Mouse (Mus musculus) layer of hippocampus, postnatal 10 days (tissue): ENCODE measurements around the gene Cpne8. TPM values are rescaled to one million over a fixed set of nuclear protein-coding genes. Genes with fewer than 3 reads are reported as not detected.
"Not testable (repeated sequence)": the region's sequence is repeated elsewhere in the genome, so short reads cannot be mapped to it uniquely, and the experiment has no call there.

ENCODE experiments used
- DNase-seq, 2 experiments: peaks; one replicate each; pipeline ENCODE4 v3.0.0; 2021; ENCODE audit warnings: low spot score in 2 of 2
- total RNA-seq, 2 experiments: library from RNA; stranded (reverse); gene quantifications; 2 replicates each; pipeline ENCODE4 v1.2.3; 2021

Gene Cpne8
- total RNA-seq, 2 experiments from 2014 or later = 28.5 to 29.1 TPM

DNA sequence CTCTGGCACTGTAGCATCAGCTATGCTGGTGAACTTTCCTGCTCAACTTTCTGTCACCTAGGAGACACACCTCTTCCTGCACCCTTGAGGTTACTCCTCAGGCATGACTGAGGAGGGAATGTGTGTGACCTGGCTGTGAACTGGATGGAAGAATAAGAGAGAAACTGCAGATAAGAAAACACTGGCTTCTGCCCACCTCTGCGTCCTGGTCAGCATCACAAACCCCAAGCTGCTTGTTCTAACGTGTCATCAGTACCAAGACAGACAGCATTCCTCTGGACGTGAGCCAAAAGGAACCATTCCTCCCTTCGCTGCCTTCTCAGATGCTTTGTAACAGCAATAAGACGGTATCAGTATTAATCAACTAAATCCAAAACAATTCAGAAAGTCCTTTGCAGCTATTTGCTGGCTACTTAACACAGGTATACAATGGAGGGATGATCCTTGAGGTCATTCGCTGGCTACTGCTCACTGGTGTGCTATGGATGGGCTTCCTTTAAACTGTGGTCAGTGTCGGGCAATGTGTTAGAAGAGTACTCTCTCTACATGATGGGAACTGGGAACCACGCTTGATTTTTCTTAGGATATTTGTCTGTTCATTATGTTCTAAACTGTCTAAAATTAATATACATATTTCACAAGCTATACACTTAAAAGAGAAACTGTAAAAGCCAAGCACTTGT is 63.0 kb downstream of the Cpne8 start:
- no peak for DNase-seq

GRCm38 (mm10) chr15:90610767-90611166 is 68.5 kb downstream of the Cpne8 start:
- DNase-seq = not testable (repeated sequence)

DNA sequence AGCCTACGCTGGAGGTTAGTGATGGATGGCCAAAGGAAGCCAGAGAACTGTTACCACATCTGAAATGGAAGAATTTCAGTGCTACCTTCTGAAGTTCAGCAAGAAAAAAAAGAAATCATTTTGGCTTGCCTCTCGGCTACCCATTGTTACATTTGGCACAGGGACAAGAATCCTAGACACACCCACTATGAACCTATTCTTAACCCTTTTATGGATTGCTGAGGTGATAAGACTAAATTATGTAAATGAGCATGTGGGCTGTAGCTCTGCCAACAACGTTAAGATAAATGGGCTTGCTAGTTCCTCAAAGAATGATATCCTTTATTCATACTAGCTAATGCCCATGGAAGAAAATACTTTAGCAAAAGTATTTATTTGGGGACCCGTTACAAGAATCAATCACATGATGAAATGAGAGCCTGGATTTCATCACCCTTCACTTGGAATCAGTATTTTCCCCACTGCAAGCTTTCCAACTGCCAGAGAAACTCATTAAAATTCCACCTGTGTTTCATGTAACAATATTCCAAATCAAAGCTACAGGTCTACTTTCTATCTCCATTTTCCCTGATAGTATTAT is 69.3 kb downstream of the Cpne8 start:
- DNase-seq = no peak

- DNase-seq = no peak
Observed at GRCm38 (mm10) chr15:90608368-90608767, 70.9 kb downstream of the Cpne8 start.

DNA sequence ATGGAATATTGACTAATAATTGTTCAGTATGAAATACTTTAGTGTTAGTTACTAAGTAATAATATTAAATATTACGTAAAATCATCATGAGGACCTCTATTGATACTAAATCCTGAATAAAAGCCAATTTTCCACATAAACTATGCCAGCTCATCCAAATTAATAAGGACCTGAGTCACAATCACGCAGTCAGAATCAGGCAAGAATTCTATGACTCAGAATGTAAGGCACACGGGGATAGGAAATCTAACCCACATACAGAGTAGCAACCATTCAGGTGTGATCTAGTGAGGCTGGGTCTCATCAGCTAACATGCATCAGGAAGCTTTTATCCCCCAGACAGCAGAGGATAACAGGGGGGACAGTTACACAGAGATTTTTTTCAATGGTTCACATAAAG is 72.1 kb downstream of the Cpne8 start:
- DNase-seq = no peak

DNA sequence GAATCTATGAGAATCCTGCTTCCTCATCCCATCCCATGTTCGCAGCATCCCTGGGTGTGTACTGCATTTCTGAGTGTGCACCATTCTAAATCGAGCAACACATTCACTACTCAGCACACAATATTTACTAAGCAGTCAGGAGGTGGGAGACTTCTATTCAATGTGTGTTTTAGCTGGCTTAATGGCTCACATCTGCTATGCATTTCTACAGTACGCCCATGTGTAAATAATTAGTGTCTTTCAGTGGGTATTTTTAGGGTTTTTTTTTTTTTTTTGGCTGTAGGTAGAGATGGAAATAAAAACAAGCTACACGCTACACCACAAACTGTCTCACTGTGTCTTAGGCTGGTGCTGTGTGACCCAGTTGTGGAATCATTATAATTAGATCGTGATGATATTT is 75.6 kb downstream of the Cpne8 start:
- DNase-seq = no peak

- DNase-seq = no peak
Observed at GRCm38 (mm10) chr15:90597715-90598497, 81.3 kb downstream of the Cpne8 start.

GRCm38 (mm10) chr15:90595592-90595991 is 83.6 kb downstream of the Cpne8 start:
- no peak for DNase-seq

GRCm38 (mm10) chr15:90589587-90589986 is 89.6 kb downstream of the Cpne8 start:
- no peak for DNase-seq

DNA sequence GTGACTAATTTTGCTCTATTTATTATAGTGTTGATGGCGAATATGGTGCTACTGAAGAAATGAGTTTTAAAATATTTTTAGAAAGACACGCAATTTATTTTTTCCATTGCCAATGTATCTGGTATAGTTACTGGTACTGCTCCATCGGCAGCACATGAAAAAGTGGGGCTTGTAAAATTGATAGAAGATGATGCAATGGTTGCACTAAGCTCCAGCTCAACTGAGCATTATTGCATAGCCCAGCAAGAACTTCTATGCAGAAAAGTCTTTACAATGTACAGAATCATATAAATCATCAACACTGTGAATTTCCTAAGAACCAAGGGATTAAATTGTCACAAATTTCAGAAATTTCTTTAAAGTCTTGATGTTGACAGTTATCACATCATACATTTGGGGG is 101.8 kb downstream of the Cpne8 start:
- no peak for DNase-seq

- no peak for DNase-seq
Observed at GRCm38 (mm10) chr15:90569246-90569645, 110.0 kb downstream of the Cpne8 start.

GRCm38 (mm10) chr15:90568050-90568449 is 111.2 kb downstream of the Cpne8 start:
- DNase-seq = no peak

GRCm38 (mm10) chr15:90563996-90564395 is 115.2 kb downstream of the Cpne8 start:
- no peak for DNase-seq

DNA sequence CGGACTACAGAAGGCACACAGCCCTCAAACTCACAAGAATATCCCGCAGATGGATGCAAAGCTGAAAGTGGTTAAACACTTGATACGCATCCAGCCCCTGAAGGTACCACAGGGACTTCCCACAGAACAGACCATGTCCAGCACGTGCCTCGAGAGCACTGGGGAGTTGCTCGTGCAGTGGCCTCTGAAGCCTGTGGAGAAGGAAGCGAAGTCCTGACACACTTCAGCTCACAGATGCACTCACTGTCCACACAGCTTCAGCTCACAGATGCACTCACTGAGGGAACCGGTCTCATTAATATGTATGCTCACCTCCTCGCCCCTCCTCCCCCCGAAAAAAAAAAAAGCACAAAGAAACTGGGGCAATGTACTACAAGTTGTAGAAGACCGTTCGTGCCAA is 117.6 kb downstream of the Cpne8 start:
- DNase-seq = no peak

GRCm38 (mm10) chr15:90548589-90548988 is 130.6 kb downstream of the Cpne8 start:
- DNase-seq = no peak

GRCm38 (mm10) chr15:90543447-90543846 is 135.8 kb downstream of the Cpne8 start:
- DNase-seq = no peak

DNA sequence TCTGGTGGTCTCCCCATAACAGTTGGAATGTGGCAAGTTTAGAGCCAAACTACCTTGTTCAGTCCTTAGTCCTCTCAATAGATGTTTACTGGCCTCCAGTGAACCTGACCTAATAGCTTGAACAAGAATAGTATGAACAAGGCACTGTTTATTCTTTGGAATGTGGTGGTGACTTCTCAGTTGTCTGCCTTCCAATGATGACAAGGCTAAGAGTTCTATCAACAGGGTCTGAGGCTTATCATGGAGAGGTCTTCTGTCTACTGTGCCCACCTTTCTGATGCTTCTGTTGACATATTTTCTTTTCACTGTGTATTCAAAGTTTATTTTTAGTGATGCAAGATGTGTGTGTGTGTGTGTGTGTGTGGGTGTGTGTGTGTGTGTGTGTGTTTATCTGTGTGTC is 137.1 kb downstream of the Cpne8 start:
- DNase-seq = no peak

- DNase-seq = no peak
Observed at GRCm38 (mm10) chr15:90536311-90537202, 142.7 kb downstream of the Cpne8 start.

DNA sequence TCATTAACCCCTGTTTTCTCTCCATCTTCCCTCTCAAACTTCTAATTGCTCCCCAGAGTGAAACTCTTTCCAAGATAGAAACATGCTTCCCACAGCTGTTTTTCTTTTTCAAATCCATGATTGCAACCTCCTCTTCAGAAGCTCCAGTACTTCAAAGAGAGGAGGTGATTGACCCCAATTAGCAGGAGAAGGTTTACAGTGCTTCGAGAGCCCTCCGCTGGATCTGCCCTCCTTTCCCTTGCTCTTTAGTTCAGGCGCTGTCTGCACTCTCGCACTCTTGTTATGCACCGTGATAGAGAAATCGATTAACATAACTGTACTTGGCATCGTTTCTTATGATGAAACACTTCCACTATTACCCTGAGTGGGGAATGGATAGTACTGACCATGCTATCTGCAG is 143.5 kb downstream of the Cpne8 start:
- no peak for DNase-seq

- no peak for DNase-seq
Observed at GRCm38 (mm10) chr15:90512769-90513168, 166.5 kb downstream of the Cpne8 start.

DNA sequence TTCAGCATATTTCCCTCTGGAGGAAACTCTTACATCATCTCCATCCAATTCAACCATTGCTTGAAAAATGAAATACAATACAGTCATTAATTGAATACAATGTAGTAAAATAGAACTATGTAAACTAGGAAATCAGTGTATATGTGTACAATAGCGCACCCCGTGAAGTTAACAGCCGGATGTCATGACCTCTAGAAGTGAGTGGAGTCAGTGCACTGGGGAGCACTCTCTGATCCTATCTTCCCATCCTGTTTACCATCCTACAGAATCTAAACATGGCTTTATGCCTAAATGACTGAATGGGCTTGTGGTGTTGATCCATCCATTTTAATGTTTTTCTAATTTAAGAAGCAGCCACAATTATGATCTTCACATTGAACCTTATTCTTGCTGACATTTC is 182.2 kb downstream of the Cpne8 start:
- DNase-seq = no peak
